Mouse (Mus musculus) heart, adult 2 months (tissue): ENCODE data around the gene Col6a2.

ENCODE experiments used
- CTCF ChIP-seq: fragments of 200-600 bp; IDR thresholded peaks from 2 replicates; pipeline ENCODE4 v1.8.1; 2022; ENCODE audit warnings: antibody characterized with exemption, mild to moderate bottlenecking, moderate library complexity
- EP300 ChIP-seq: fragments of 200-500 bp; IDR thresholded peaks from 2 replicates; pipeline ENCODE4 v1.6.1; 2011; ENCODE audit warnings: low read depth, low read length, control low read depth; ENCODE audit not compliant: insufficient read depth

DNA sequence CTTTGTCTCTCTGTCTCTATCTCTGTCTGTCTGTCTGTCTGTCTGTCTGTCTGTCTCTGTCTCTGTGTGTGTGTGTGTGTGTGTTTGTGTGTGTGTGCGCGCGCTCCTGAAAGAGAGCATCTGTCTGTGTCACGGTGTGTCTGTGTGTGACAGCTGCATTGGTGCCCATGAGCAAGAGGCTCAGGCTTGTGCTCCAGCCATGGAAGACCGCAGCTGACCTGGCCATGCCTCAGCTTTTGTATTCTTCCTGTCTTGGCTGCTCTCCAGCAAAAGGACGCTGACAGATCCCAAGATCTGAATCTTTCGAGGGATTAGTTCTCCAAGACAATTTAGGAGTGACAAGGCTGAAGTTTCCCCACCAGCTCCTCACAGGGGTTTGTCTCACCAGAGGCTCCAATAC lies 1.5 kb upstream of the Col6a2 start:
- TF ChIP-seq CTCF (no peak), EP300 (no peak)
